Mouse (Mus musculus): ENCODE measurements around the gene Tln2.

Tln2 gene

DNA sequence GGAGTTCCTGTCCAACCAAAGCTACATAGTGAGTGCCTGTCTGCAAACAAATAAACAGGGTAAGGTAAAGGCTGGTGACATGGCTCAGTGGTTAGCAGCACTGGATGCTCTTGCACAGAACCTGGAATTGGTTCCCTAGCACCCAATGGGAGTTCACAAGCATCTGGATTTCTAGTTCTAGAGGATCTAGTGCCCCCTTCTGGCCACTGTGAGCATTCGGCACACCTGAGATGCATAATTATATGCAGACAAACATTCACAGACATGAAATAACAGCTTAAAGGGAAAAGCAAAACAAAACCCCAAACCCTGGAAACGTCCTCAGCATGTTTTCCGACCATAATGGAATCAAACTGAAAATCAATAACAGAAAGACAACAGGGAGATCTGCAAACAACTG lies 191.4 kb downstream of the Tln2 start:
- no peak for DNase-seq (ENCODE audit: extremely low read depth, low read depth, low spot score)

- no peak for DNase-seq (ENCODE audit: extremely low read depth, low read depth, low spot score)
Observed at GRCm38 (mm10) chr9:67362511-67362910, 197.0 kb downstream of the Tln2 start.

- DNase-seq (ENCODE audit: extremely low read depth, low read depth, low spot score) = no peak
Observed at GRCm38 (mm10) chr9:67362053-67362452, 197.4 kb downstream of the Tln2 start.

- no peak for DNase-seq (ENCODE audit: extremely low read depth, low read depth, low spot score)
Observed at GRCm38 (mm10) chr9:67361511-67361910, 198.0 kb downstream of the Tln2 start.

- DNase-seq (ENCODE audit: extremely low read depth, low read depth, low spot score) = no peak
Observed at GRCm38 (mm10) chr9:67354356-67354755, 205.1 kb downstream of the Tln2 start.

GRCm38 (mm10) chr9:67353365-67353764 lies 206.1 kb downstream of the Tln2 start:
- no peak for DNase-seq (ENCODE audit: extremely low read depth, low read depth, low spot score)

DNA sequence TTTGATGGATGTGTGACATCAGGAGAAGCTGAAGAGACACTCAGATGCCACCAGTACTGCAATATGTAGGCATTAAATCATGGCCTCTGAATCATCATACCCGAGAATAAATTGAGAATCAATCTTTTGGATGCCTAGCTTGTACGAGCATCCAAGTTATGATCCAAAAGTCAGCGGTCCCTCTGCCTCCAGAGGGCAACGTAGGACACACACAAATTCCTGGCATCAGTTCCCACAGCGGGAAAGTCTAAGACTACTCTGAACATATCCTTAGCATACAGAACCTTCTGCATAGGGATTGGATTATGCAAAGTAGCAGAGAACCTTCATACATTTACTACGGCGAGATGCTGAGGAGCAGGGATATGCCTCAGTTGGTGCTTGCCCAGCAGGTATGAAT lies 210.5 kb downstream of the Tln2 start:
- no peak for DNase-seq (ENCODE audit: extremely low read depth, low read depth, low spot score)

DNA sequence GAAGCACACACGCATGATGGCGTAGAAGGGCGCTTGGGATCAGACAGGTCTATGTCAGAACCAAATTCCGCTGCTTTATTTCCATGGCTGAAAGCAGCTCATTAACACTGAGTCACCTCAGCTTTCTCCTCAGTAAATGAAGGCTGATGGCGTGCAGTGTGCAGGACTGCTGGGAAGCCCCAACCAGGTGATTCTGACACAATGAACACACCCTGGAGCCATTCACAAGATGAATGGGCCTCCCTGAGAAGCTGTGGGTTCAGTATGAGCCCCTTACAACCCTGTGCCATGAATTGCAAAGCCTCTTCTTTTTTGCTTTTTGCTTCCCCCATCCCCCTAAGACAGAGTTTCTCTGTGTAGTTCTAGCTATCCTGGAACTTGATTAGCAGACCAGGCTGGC lies 212.3 kb downstream of the Tln2 start:
- no peak for DNase-seq (ENCODE audit: extremely low read depth, low read depth, low spot score)

GRCm38 (mm10) chr9:67331281-67331680 lies 228.2 kb downstream of the Tln2 start:
- DNase-seq (ENCODE audit: extremely low read depth, low read depth, low spot score) = no peak

DNA sequence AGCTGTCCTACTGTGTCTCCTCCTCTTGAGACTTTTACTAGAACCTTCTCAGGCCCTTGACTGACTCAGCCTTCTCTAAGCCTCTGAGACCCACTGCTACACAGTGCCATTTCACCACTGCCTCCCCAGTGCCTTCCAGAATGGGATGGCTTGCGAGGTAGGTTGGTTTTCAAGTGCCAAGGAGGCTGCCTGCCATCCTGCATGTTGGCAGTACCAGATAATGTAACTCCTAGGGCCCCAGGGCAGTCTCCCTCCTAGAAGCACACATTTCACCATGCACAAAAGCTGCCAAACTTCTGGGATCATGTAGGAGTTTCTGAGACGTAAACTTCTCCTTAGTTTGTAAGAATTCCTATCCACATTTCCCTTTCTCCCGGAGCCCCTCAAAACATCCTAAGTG lies 231.1 kb downstream of the Tln2 start:
- peak; percentile 96 for DNase-seq (ENCODE audit: extremely low read depth, low read depth, low spot score)

GRCm38 (mm10) chr9:67321886-67322285 lies 237.6 kb downstream of the Tln2 start:
- no peak for DNase-seq (ENCODE audit: extremely low read depth, low read depth, low spot score)

GRCm38 (mm10) chr9:67315356-67315755 lies 244.1 kb downstream of the Tln2 start:
- no peak for DNase-seq (ENCODE audit: extremely low read depth, low read depth, low spot score)

DNA sequence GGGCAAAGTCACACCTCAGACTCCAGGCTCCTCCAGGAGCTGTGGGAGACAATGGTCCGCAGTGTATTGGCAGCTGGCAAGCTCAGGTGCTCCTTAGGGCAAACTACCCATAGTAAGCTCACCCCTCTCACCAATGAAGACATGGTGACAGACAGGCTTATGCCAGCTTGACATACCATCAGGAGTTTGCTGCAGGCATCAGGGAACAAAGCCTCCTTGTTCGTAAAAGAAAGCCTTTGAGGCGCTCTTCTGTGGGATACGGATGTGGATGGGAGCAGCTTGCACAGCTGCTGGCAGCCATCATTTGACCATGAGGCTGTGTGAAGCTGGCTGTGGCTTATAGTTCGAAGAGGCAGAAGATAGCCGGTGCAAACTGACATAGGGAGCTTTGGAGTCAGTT lies 254.5 kb downstream of the Tln2 start:
- DNase-seq (ENCODE audit: extremely low read depth, low read depth, low spot score) = peak; percentile 66

GRCm38 (mm10) chr9:67303986-67304385 lies 255.5 kb downstream of the Tln2 start:
- no peak for DNase-seq (ENCODE audit: extremely low read depth, low read depth, low spot score)

- DNase-seq (ENCODE audit: extremely low read depth, low read depth, low spot score) = no peak
Observed at GRCm38 (mm10) chr9:67303038-67303437, 256.5 kb downstream of the Tln2 start.

- DNase-seq (ENCODE audit: extremely low read depth, low read depth, low spot score) = peak; percentile 42
Observed at GRCm38 (mm10) chr9:67302386-67302989, 257.0 kb downstream of the Tln2 start.

- DNase-seq (ENCODE audit: extremely low read depth, low read depth, low spot score) = no peak
Observed at GRCm38 (mm10) chr9:67301571-67301970, 257.9 kb downstream of the Tln2 start.

DNA sequence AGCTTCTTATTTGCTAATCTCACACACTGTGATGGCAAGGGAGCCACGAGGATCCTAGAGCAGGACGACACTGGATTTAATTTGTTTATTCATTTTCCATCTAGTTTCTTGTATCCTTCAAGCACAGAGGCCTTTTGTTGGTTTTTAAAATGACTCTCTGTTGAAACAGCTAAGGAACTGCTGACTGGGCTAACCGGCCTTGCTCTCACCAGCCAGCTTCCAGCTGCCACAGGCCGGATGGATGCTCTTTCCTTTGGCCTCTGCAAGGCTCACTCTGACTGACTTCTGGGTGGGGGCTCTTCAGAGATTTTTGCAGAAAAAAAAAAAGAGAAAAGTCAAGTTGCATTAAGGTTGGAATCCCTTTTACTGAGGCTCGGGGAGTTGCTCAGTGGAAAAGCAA lies 258.7 kb downstream of the Tln2 start:
- no peak for DNase-seq (ENCODE audit: extremely low read depth, low read depth, low spot score)

DNA sequence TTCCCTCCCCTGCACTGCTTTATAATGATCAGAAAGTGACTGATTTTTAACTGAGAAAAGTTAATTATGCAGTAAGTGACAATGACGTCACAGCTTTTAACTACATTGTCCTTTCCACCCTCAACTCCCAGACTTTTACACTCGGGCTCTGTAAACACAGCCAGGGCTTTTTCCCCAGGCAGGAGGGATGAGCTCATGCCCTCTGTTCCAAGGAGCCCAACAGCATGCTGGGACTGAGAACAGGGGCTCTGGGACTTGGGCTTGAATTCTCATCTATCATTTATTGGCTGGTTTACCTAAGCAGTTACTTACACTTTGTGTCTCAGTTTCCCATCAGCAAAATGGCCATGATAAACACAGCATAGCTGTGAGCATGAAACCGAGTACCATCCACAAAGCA lies 259.2 kb downstream of the Tln2 start:
- DNase-seq (ENCODE audit: extremely low read depth, low read depth, low spot score) = no peak

DNA sequence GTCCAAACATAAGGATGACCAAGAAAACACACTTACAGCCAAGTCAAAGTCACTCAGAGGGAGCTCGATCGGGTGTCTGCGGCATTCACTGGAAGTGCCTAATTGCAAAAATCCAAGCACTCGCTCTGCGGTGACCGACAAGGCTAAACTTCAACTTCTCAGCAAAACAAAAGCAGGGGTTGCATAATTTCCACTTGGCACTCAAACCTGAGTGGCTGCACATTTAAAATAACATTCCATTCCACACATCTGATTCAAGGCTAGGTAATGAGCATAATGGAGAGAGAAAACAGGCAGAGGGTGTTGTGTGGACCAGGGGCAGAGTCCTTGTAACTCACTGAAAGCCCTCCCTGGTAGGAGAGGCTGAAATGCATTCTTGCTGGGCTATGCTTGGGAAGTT lies 260.3 kb downstream of the Tln2 start:
- no peak for DNase-seq (ENCODE audit: extremely low read depth, low read depth, low spot score)

DNA sequence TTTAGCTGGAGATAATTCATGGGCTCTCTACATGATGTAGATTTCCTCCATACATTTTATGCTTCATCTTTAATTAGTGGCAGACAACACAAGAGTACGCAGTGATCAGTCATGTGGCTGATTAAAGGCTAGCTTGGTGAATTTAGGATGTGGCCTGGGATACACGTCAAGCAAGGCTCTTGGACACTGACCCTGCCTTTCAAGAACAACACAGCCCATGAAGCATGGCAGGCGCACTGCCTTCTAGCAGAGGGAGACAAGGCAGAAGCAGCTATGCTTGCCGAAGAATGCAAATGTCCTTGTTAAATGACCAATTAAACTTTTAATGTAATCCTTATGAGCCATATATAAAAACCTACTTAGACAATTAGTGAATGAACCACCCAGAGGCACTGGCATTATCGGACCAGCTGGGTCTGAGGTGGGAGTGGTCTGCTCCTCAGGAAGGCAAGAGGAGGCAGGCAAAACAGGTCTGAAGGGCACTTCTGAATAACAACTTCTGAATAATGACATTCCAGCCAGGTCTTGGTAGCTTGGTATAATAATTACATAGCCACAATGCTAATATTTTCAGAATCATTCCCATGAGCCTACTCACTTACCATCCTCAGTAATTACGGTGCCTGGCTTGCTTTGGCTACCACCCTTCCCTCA lies 262.1 kb downstream of the Tln2 start:
- DNase-seq (ENCODE audit: extremely low read depth, low read depth, low spot score) = no peak

GRCm38 (mm10) chr9:67287457-67287856 lies 272.0 kb downstream of the Tln2 start:
- DNase-seq (ENCODE audit: extremely low read depth, low read depth, low spot score) = no peak

DNA sequence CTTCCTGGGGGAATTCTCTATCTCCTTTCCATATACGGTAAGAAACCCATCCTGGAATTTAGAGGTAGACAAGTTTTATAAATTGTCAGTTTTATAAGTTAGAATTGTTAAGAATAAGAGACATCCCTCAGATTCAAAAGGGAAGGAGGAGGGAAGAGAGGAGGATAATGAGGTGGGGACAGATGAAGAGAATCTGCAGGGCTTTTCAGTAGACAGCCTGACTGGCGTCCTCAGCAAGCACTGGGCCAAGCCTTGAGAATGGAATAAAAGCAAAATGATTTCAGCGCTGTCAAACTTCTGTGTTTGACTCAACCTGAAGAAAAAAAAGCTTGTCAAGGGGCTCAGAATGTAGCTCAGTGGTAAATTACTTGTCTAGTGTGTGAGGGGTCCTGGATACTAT lies 272.7 kb downstream of the Tln2 start:
- DNase-seq (ENCODE audit: extremely low read depth, low read depth, low spot score) = no peak

Measured in fat pad, adult 2 months (tissue).